Mouse (Mus musculus): ENCODE measurements around the gene Pygl. TPM values are rescaled to one million over a fixed set of nuclear protein-coding genes. Genes with fewer than 3 reads are reported as not detected.

Pygl gene
- total and polyA plus RNA-seq, 2 experiments from 2014 or later, result 8.9 to 10.7 TPM

DNA sequence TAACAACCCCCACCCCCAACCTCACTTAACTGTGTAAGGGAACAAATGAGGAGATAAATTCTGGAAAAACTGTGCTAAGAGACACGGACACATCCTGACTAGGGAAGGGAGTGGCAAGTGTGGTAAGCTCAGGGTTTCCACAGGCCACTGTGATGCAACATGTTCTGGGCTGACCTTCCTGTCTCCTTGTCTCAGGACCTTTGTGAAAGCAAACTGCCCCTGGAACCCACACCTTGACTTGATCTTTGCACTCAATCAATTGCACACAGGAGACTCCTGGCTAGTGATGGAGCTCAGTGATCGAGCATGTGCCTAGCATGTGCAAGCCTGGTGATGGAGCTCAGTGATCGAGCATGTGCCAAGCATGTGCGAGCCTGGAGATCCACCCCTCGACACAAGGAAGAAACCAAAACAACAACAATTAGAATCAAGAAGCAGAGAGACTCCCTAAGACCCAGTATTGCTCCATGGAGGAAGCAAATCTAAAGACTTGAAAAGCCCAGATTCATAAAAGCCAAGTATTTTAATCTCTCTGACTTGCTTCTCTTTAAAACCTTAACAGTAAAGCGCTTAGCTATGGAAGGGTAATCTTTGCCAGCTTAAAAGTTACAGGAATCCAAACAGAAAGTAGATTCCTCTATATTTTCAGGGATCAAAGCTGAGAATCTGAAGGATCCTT is 2.5 kb upstream of the Pygl start:
- H3K36me3 ChIP-seq (ENCODE audit: insufficient read depth, low read length), result no peaks in the 10 kb centered on the region
- TF ChIP-seq CTCF (IDR thresholded peaks at IDR 0.05), result no peak
- ATAC-seq (ENCODE audit: low FRiP score) (no peak), DNase-seq (ENCODE audit: low spot score) (no peak)
- H3K4me1 ChIP-seq (ENCODE audit: insufficient read depth, low read length), result no peaks in the 10 kb centered on the region
- no peaks in the 10 kb centered on the region for H3K9me3 ChIP-seq (ENCODE audit: low read length)
- no peak overlapping the region for H3K4me3 ChIP-seq (ENCODE audit: low read depth, low read length)
- WGBS, result 86% methylated on average over 6 of the region's 6 CpGs
- no peak overlapping the region for H3K9ac ChIP-seq (replicated peaks; ENCODE audit: low read length, poor library complexity, severe bottlenecking)
- no peaks in the 10 kb centered on the region for H3K27me3 ChIP-seq (ENCODE audit: insufficient read depth, low read length)
- H3K4me2 ChIP-seq (ENCODE audit: low read depth, low read length, poor library complexity, severe bottlenecking), result no peak overlapping the region
- H3K27ac ChIP-seq (ENCODE audit: low read depth, low read length), result no peak overlapping the region

- no peak for ATAC-seq (ENCODE audit: low FRiP score)
- peaks cover 1% of the 10 kb centered on the region; the same call in 1 of the 2 replicates for H3K4me1 ChIP-seq (ENCODE audit: insufficient read depth, low read length)
- no peaks in the 10 kb centered on the region for H3K9me3 ChIP-seq (ENCODE audit: low read length)
Observed at GRCm38 (mm10) chr12:70232020-70232544, 794 bp upstream of the Pygl start.

DNA sequence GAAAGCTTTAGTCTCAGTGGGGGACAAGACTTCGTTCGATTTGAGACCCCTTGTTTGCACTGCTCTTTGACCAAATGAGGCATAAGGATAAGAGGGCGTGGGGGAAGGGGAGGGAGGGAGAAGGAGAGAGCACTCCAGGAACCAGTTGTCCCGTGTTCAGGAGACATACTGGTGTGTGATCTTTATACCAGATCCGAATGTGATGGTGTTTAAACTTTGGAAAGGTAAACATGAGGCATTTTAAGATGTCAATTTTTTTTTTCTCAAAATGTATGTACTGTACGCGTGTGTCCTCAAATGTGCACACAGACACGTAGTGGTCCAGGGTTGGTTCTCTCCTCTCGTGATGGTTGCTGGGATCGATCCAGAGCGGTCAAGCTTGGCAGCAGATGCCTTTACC is 3.1 kb downstream of the Pygl start:
- no peak overlapping the region for H3K27ac ChIP-seq (ENCODE audit: low read depth, low read length)
- no peak overlapping the region for H3K4me3 ChIP-seq (ENCODE audit: low read depth, low read length)
- 0 out of 2 replicates have a peak, but pooled peaks cover 5% of the 10 kb centered on the region for H3K27me3 ChIP-seq (ENCODE audit: insufficient read depth, low read length)
- H3K4me2 ChIP-seq (ENCODE audit: low read depth, low read length, poor library complexity, severe bottlenecking), result no peak overlapping the region
- no peak for ATAC-seq (ENCODE audit: low FRiP score)
- no peaks in the 10 kb centered on the region for H3K36me3 ChIP-seq (ENCODE audit: insufficient read depth, low read length)
- 70% methylated on average over 11 of the region's 11 CpGs for WGBS
- DNase-seq (ENCODE audit: low spot score), result no peak
- H3K4me1 ChIP-seq (ENCODE audit: insufficient read depth, low read length), result peaks cover 6% of the 10 kb centered on the region
- no peak overlapping the region for H3K9ac ChIP-seq (replicated peaks; ENCODE audit: low read length, poor library complexity, severe bottlenecking)
- TF ChIP-seq CTCF (IDR thresholded peaks at IDR 0.05), result no peak
- no peaks in the 10 kb centered on the region for H3K9me3 ChIP-seq (ENCODE audit: low read length)

More at GRCm38 (mm10) chr12:70232020-70232544, 794 bp upstream of the Pygl start:
- Histone ChIP-seq H3K27me3 (ENCODE audit: insufficient read depth, low read length) (0 out of 2 replicates have a peak, but pooled peaks cover 2% of the 10 kb centered on the region), H3K36me3 (ENCODE audit: insufficient read depth, low read length) (no peaks in the 10 kb centered on the region), H3K4me3 (ENCODE audit: low read depth, low read length) (no peak overlapping the region), H3K27ac (ENCODE audit: low read depth, low read length) (no peak overlapping the region), H3K9ac (replicated peaks; ENCODE audit: low read length, poor library complexity, severe bottlenecking) (no peak overlapping the region), H3K4me2 (ENCODE audit: low read depth, low read length, poor library complexity, severe bottlenecking) (no peak overlapping the region)
- 30% methylated on average over 5 of the region's 5 CpGs for WGBS
- peak; percentile 51 for DNase-seq (ENCODE audit: low spot score)
- no peak for TF ChIP-seq CTCF (IDR thresholded peaks at IDR 0.05)

GRCm38 (mm10) chr12:70227121-70227932 is 4.0 kb downstream of the Pygl start:
- Histone ChIP-seq H3K4me3 (ENCODE audit: low read depth, low read length) (peak overlapping the region; percentile 39), H3K36me3 (ENCODE audit: insufficient read depth, low read length) (no peaks in the 10 kb centered on the region), H3K4me2 (ENCODE audit: low read depth, low read length, poor library complexity, severe bottlenecking) (peak overlapping the region; percentile 94), H3K27ac (ENCODE audit: low read depth, low read length) (no peak overlapping the region), H3K27me3 (ENCODE audit: insufficient read depth, low read length) (0 out of 2 replicates have a peak, but pooled peaks cover 5% of the 10 kb centered on the region), H3K9ac (replicated peaks; ENCODE audit: low read length, poor library complexity, severe bottlenecking) (peak overlapping the region; percentile 52), H3K4me1 (ENCODE audit: insufficient read depth, low read length) (peaks cover 6% of the 10 kb centered on the region), H3K9me3 (ENCODE audit: low read length) (no peaks in the 10 kb centered on the region)
- TF ChIP-seq CTCF (IDR thresholded peaks at IDR 0.05), result peak; percentile 59
- ATAC-seq (ENCODE audit: low FRiP score) (peak; percentile 62; the same call in 1 of the 2 replicates), DNase-seq (ENCODE audit: low spot score) (peak; percentile 19)
- WGBS, result 1% methylated on average over 49 of the region's 52 CpGs

- 33% methylated on average over 5 of the region's 5 CpGs for WGBS
Observed at GRCm38 (mm10) chr12:70226655-70227054, 4.6 kb downstream of the Pygl start.

More at GRCm38 (mm10) chr12:70226655-70227054, 4.6 kb downstream of the Pygl start:
- H3K36me3 ChIP-seq (ENCODE audit: insufficient read depth, low read length), result no peaks in the 10 kb centered on the region
- H3K4me3 ChIP-seq (ENCODE audit: low read depth, low read length), result peak overlapping the region; percentile 39
- H3K9ac ChIP-seq (replicated peaks; ENCODE audit: low read length, poor library complexity, severe bottlenecking), result peak overlapping the region; percentile 52; the same call in 1 of the 2 replicates
- no peak for DNase-seq (ENCODE audit: low spot score)
- H3K4me1 ChIP-seq (ENCODE audit: insufficient read depth, low read length), result peaks cover 6% of the 10 kb centered on the region
- no peaks in the 10 kb centered on the region for H3K9me3 ChIP-seq (ENCODE audit: low read length)
- TF ChIP-seq CTCF (IDR thresholded peaks at IDR 0.05), result no peak
- ATAC-seq (ENCODE audit: low FRiP score), result no peak
- no peak overlapping the region for H3K27ac ChIP-seq (ENCODE audit: low read depth, low read length)
- H3K4me2 ChIP-seq (ENCODE audit: low read depth, low read length, poor library complexity, severe bottlenecking), result peak overlapping the region; percentile 94
- H3K27me3 ChIP-seq (ENCODE audit: insufficient read depth, low read length), result 0 out of 2 replicates have a peak, but pooled peaks cover 5% of the 10 kb centered on the region

Measured in midbrain, postnatal 0 days (tissue).